ENCODE assay signal across 16 mouse cellular contexts in genomic region chr11:100387111-100387510, GRCm38 (mm10). TPM values are rescaled to one million over a fixed set of nuclear protein-coding genes. Genes with fewer than 3 reads are reported as not detected.
A peak's percentile ranks its signal among the peaks of the same experiment; 100 is the strongest.
DNase-seq lines count a peak whose midpoint lies in the region; ATAC-seq and TF ChIP-seq lines count a peak whose summit lies in the region.
"Had no signal": no experiment of that assay in that cellular context is flagged by ENCODE, and none has a peak within 500 bp of the region (broad histone marks: within the 10 kb centered on the region; RNA-seq: fewer than 3 reads in every experiment).

No protein-coding gene starts in this region.

- H3K9me3 ChIP-seq in heart, embryonic 12.5 days (replicated peaks) = no peaks in the 10 kb centered on the region
- no peaks in the 10 kb centered on the region for H3K9me3 ChIP-seq in lung, postnatal 0 days (ENCODE audit: low read length)
- no peaks in the 10 kb centered on the region for H3K9me3 ChIP-seq in intestine, postnatal 0 days (ENCODE audit: control insufficient read depth)
- H3K9me3 ChIP-seq: midbrain, embryonic 13.5 days; neural tube, embryonic 12.5 days had no signal

- peak overlapping the region; percentile 92 for H3K27ac ChIP-seq in heart, embryonic 12.5 days (ENCODE audit: poor library complexity, severe bottlenecking)
- H3K27ac ChIP-seq in lung, postnatal 0 days (ENCODE audit: low read length) = peak overlapping the region; percentile 91
- H3K27ac ChIP-seq in intestine, postnatal 0 days (ENCODE audit: low read depth, low read length) = peak overlapping the region; percentile 54; the same call in 1 of the 2 replicates
- H3K27ac ChIP-seq: hindbrain, embryonic 14.5 days; midbrain, embryonic 13.5 days; neural tube, embryonic 12.5 days had no signal

- H3K36me3 ChIP-seq in heart, embryonic 12.5 days = peaks cover 50% of the 10 kb centered on the region
- H3K36me3 ChIP-seq in lung, postnatal 0 days (ENCODE audit: insufficient read depth, low read length) = peaks cover 27% of the 10 kb centered on the region
- peaks cover 43% of the 10 kb centered on the region for H3K36me3 ChIP-seq in intestine, postnatal 0 days (ENCODE audit: control insufficient read depth, insufficient read depth)

- no peak for TF ChIP-seq EP300 in lung, postnatal 0 days (IDR thresholded peaks at IDR 0.05)

- H3K9ac ChIP-seq in heart, embryonic 12.5 days = peak overlapping the region; percentile 1; the same call in 1 of the 2 replicates
- no peak overlapping the region for H3K9ac ChIP-seq in lung, postnatal 0 days (replicated peaks; ENCODE audit: low read depth)
- H3K9ac ChIP-seq in intestine, postnatal 0 days (ENCODE audit: low read depth, low read length) = no peak overlapping the region
- H3K9ac ChIP-seq: hindbrain, embryonic 14.5 days; liver, postnatal 0 days; neural tube, embryonic 12.5 days had no signal

- no peak for ATAC-seq in heart, embryonic 12.5 days (ENCODE audit: insufficient number of reproducible peaks, low FRiP score)
- no peak for ATAC-seq in lung, postnatal 0 days
- no peak for ATAC-seq in intestine, postnatal 0 days
- ATAC-seq in megakaryocyte-erythroid progenitor cell, adult 5-6 weeks (replicated peaks; ENCODE audit: low FRiP score, low TSS enrichment, poor library complexity, severe bottlenecking) = no peak
- ATAC-seq: liver, postnatal 0 days; midbrain, embryonic 13.5 days had no signal

- no peaks in the 10 kb centered on the region for H3K27me3 ChIP-seq in heart, embryonic 12.5 days (replicated peaks)
- H3K27me3 ChIP-seq in lung, postnatal 0 days (replicated peaks; ENCODE audit: insufficient read depth, low read length) = no peaks in the 10 kb centered on the region
- no peaks in the 10 kb centered on the region for H3K27me3 ChIP-seq in intestine, postnatal 0 days (replicated peaks; ENCODE audit: control insufficient read depth, insufficient read depth, low read length)
- H3K27me3 ChIP-seq: midbrain, embryonic 13.5 days; neural tube, embryonic 12.5 days had no signal

- TF ChIP-seq CTCF in lung, postnatal 0 days (IDR thresholded peaks at IDR 0.05) = no peak
- TF ChIP-seq CTCF in intestine, postnatal 0 days (IDR thresholded peaks at IDR 0.05; ENCODE audit: low read depth) = no peak

- WGBS in heart, embryonic 12.5 days = 84% methylated on average over 6 of the region's 6 CpGs
- WGBS in lung, postnatal 0 days = 67% methylated on average over 6 of the region's 6 CpGs
- WGBS in intestine, postnatal 0 days = 60% methylated on average over 6 of the region's 6 CpGs

- no peak for DNase-seq in heart, postnatal 14 days
- DNase-seq in lung, postnatal 0 days (ENCODE audit: low spot score) = no peak
- DNase-seq in lung, postnatal 10 days = no peak
- DNase-seq in thymus, postnatal 4 days = no peak
- DNase-seq in T-cell, adult 2 months (ENCODE audit: low spot score) = no peak
- DNase-seq: adrenal gland, postnatal 25 days; liver, postnatal 0 days had no signal

- intact Hi-C loops in heart, postnatal 14 days (cut with DNase I) = no loop called here

- peak overlapping the region; percentile 51; the same call in 1 of the 2 replicates for H3K4me2 ChIP-seq in heart, embryonic 12.5 days
- H3K4me2 ChIP-seq in lung, postnatal 0 days (replicated peaks; ENCODE audit: low read depth, low read length) = no peak overlapping the region
- H3K4me2 ChIP-seq in intestine, postnatal 0 days (replicated peaks; ENCODE audit: low read depth) = peak overlapping the region; percentile 24
- H3K4me2 ChIP-seq: hindbrain, embryonic 14.5 days; midbrain, embryonic 13.5 days had no signal

- H3K4me3 ChIP-seq in heart, embryonic 12.5 days = no peak overlapping the region
- no peak overlapping the region for H3K4me3 ChIP-seq in lung, postnatal 0 days (ENCODE audit: low read depth, low read length)
- H3K4me3 ChIP-seq in intestine, postnatal 0 days (ENCODE audit: low read depth, low read length) = no peak overlapping the region
- H3K4me3 ChIP-seq: midbrain, embryonic 13.5 days; neural tube, embryonic 12.5 days had no signal

- peaks cover 60% of the 10 kb centered on the region for H3K4me1 ChIP-seq in heart, embryonic 12.5 days (replicated peaks)
- H3K4me1 ChIP-seq in lung, postnatal 0 days (ENCODE audit: insufficient read depth, low read depth, low read length) = peaks cover 51% of the 10 kb centered on the region
- peaks cover 28% of the 10 kb centered on the region for H3K4me1 ChIP-seq in intestine, postnatal 0 days (replicated peaks; ENCODE audit: control insufficient read depth, insufficient read depth, low read length)

RNA-seq across cellular contexts. Expression of gene Jup, which starts 10.5 kb away (rescaled TPM):
- polyA plus RNA-seq in heart, embryonic 12.5 days (2016; fragmentation: Nextera tagmentation; extraction: Ambion mirVana) = 107 and 109 TPM in 2 replicates
- total RNA-seq in heart, postnatal 14 days (2021) = 100 to 1,000 TPM; 232 to 245 TPM
- polyA plus RNA-seq in lung, postnatal 0 days (2015; fragmentation: Nextera tagmentation; extraction: Ambion mirVana) = 231 and 251 TPM in 2 replicates
- polyA plus RNA-seq in intestine, postnatal 0 days (2015; fragmentation: Nextera tagmentation; extraction: Ambion mirVana) = 102 and 103 TPM in 2 replicates
- 0.40 and 0.81 TPM in 2 replicates for total RNA-seq in megakaryocyte-erythroid progenitor cell, adult 5-6 weeks (2014; fragmentation: Nextera tagmentation)
- 0.52 and 0.80 TPM in 2 replicates for total RNA-seq in megakaryocyte-erythroid progenitor cell, adult 5-6 weeks (2017)

RNA-seq across cellular contexts. Expression of gene P3h4, which starts 27.5 kb away (rescaled TPM):
- polyA plus RNA-seq in heart, embryonic 12.5 days (2016; fragmentation: Nextera tagmentation; extraction: Ambion mirVana) = 69.7 and 78.3 TPM in 2 replicates
- 10 to 100 TPM; 19.1 to 19.9 TPM for total RNA-seq in heart, postnatal 14 days (2021)
- polyA plus RNA-seq in lung, postnatal 0 days (2015; fragmentation: Nextera tagmentation; extraction: Ambion mirVana) = 44.9 and 47.1 TPM in 2 replicates
- 17.0 and 17.2 TPM in 2 replicates for polyA plus RNA-seq in intestine, postnatal 0 days (2015; fragmentation: Nextera tagmentation; extraction: Ambion mirVana)
- total RNA-seq in megakaryocyte-erythroid progenitor cell, adult 5-6 weeks (2014; fragmentation: Nextera tagmentation) = 1.0 TPM in 1 of 2 replicates, not detected in the other
- total RNA-seq in megakaryocyte-erythroid progenitor cell, adult 5-6 weeks (2017) = 0.08 and 0.33 TPM in 2 replicates

RNA-seq across cellular contexts. Expression of gene Fkbp10, which starts 28.4 kb away (rescaled TPM):
- 114 and 124 TPM in 2 replicates for polyA plus RNA-seq in heart, embryonic 12.5 days (2016; fragmentation: Nextera tagmentation; extraction: Ambion mirVana)
- total RNA-seq in heart, postnatal 14 days (2021) = 10 to 100 TPM; 34.6 to 38.3 TPM
- polyA plus RNA-seq in lung, postnatal 0 days (2015; fragmentation: Nextera tagmentation; extraction: Ambion mirVana) = 75.6 and 86.5 TPM in 2 replicates
- polyA plus RNA-seq in intestine, postnatal 0 days (2015; fragmentation: Nextera tagmentation; extraction: Ambion mirVana) = 31.7 and 37.0 TPM in 2 replicates
- total RNA-seq in megakaryocyte-erythroid progenitor cell, adult 5-6 weeks (2014; fragmentation: Nextera tagmentation) = not detected in 2 replicates
- 0.53 TPM in 1 of 2 replicates, not detected in the other for total RNA-seq in megakaryocyte-erythroid progenitor cell, adult 5-6 weeks (2017)

RNA-seq across cellular contexts. Expression of gene Hap1, which starts 31.2 kb away (rescaled TPM):
- polyA plus RNA-seq in heart, embryonic 12.5 days (2016; fragmentation: Nextera tagmentation; extraction: Ambion mirVana) = 11.1 and 12.3 TPM in 2 replicates
- 1 to 10 TPM; 1.2 to 1.8 TPM for total RNA-seq in heart, postnatal 14 days (2021)
- 6.4 and 6.5 TPM in 2 replicates for polyA plus RNA-seq in lung, postnatal 0 days (2015; fragmentation: Nextera tagmentation; extraction: Ambion mirVana)
- polyA plus RNA-seq in intestine, postnatal 0 days (2015; fragmentation: Nextera tagmentation; extraction: Ambion mirVana) = 10.0 and 10.4 TPM in 2 replicates
- not detected in 2 replicates for total RNA-seq in megakaryocyte-erythroid progenitor cell, adult 5-6 weeks (2014; fragmentation: Nextera tagmentation)
- total RNA-seq in megakaryocyte-erythroid progenitor cell, adult 5-6 weeks (2017) = not detected in 2 replicates

RNA-seq across cellular contexts. Expression of gene Gast, which starts 52.9 kb away (rescaled TPM):
- polyA plus RNA-seq in heart, embryonic 12.5 days (2016; fragmentation: Nextera tagmentation; extraction: Ambion mirVana) = not detected in 2 replicates
- not detected for total RNA-seq in heart, postnatal 14 days (2021)
- polyA plus RNA-seq in lung, postnatal 0 days (2015; fragmentation: Nextera tagmentation; extraction: Ambion mirVana) = not detected in 2 replicates
- 1.1 and 5.0 TPM in 2 replicates for polyA plus RNA-seq in intestine, postnatal 0 days (2015; fragmentation: Nextera tagmentation; extraction: Ambion mirVana)
- not detected in 2 replicates for total RNA-seq in megakaryocyte-erythroid progenitor cell, adult 5-6 weeks (2014; fragmentation: Nextera tagmentation)
- total RNA-seq in megakaryocyte-erythroid progenitor cell, adult 5-6 weeks (2017) = not detected in 2 replicates
- total RNA-seq: adrenal gland, postnatal 25 days; layer of hippocampus, adult 18-20 months; left cerebral cortex, postnatal 36 days had no signal
- polyA plus RNA-seq: liver, postnatal 0 days; neural tube, embryonic 12.5 days; urinary bladder, adult 2 months had no signal
